Mouse (Mus musculus) mesoderm, embryonic 11.5 days (tissue): ENCODE measurements around the gene Izumo4.

ENCODE experiments used
- DNase-seq: peaks from one replicate; pipeline ENCODE4 v3.0.0-alpha.2; 2012; ENCODE audit warnings: low read depth, low spot score

Gene Izumo4

DNA sequence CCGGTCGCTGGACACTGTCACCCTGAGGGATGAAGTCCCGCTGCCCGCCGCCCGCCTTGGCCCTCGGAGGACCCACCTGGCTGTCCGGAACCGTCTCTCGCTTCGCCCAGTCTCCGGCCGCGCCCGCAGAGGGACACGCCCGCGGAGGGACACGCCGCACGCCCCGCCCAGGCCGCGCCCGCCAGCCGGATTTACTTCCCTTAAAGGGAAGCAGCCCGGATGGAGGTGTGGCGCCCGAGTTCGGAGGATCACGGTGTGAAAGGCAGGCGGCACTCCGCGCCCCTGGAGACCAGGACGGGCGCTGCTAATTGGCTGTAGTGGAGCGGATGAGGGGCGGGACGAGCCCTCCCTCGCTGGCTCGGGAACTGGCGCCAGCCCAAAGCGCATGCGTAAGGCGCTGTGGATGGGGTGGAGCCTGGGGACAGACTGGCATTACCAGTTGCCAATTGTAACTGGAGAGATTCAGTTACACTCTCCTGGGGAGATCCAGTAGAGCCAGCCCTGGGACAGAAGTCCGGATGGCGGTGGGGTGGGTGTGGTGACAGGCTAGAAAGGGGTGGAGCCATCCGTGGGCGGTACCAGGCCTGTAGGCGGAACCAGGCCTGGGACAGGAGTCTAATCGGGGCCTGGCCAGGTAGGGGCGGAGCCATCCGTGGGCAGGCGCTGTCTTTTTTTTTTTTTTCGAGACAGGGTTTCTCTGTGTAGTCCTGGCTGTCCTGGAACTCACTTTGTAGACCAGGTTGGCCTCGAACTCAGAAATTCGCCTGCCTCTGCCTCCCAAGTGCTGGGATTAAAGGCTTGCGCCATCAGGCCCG is at the start of gene Izumo4, which contains the start of gene Mob3a:
Gene Izumo4 (plus strand): TSS at position 464 of the 815 bp plus-strand sequence.
Gene Mob3a (minus strand): TSS at position 257 of the 815 bp plus-strand sequence.
- peak; percentile 100 for DNase-seq

DNA sequence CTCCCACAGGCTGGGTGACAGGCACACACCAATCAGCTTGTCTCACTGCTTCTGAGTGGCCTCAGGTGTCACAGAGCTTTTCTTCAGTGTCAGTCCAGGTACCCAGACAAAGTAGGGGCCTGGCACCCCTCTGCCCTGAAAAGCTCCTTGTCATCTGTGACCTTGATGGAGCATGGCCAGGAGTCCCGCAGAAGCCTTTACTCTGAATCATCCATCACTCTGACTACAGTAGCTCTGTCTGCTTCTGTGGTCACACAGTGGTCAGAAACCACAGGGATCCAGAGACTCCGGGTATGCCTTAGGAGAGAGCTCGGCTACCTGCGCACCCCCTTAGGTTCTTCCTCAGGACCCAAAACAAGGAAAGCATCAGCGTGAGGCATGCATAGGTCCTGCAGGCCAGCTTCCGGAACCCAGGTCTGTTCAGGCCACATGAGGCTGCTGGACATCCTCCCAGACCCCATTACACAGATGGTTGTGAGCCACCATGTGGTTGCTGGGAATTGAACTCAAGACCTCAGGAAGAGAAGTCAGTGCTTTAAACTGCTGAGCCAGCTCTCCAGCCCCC is 48.7 kb upstream of the Izumo4 start:
- DNase-seq, result no peak

DNA sequence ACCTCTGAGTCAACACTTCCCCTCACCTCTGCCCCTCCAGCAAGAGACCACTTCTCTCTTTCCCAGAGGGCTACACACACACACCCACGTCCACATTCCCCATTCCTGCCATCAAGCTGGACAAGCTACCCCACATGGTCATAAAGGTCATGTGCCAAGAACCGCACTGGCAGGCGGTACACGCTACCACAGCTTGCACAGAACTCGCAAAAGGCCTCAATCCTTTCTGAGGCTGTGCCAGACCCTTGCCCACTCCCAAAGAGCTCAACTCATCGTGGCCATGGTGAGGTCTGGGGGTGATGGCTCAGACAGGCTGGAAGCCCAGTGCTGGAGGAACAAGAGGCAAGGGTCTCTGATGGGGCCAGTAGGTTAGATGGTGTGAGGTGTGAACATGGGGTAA is 47.1 kb upstream of the Izumo4 start:
- no peak for DNase-seq

DNA sequence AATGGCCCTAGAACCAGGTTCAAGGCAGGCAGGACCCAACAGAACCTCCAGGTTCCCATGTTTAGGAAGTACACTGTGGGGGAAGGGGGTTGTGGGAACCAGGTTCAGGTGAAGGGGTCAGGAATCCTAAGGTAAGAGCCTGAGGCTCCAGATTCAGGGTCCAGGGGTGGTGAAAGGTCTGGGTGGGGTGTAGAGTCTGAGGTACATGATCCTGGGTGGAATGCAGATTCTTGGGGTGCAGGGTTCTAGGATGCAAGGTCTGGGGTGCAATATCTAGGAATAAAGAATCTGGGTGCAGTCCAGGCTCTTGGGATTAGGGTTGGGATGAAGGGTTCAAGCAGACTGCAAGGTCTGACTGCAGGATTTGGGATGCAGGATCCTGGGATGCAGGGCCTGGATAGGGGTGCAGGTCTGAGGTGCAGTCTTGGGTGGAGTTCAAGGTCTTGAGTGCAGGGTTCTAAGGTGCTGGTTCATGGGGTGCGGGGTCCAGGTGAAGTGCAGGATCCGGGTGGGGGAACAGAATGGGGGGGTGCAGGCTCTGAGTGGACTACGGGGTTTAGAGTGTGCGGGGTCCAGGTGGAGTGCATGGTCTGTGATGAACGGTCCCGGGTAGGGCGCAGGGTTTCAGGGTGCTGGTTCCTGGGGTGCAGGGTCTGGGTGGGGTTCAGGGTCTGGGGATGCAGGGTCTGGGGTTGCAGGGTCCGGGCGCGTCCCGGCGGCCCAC is 46.4 kb upstream of the Izumo4 start:
- no peak for DNase-seq

DNA sequence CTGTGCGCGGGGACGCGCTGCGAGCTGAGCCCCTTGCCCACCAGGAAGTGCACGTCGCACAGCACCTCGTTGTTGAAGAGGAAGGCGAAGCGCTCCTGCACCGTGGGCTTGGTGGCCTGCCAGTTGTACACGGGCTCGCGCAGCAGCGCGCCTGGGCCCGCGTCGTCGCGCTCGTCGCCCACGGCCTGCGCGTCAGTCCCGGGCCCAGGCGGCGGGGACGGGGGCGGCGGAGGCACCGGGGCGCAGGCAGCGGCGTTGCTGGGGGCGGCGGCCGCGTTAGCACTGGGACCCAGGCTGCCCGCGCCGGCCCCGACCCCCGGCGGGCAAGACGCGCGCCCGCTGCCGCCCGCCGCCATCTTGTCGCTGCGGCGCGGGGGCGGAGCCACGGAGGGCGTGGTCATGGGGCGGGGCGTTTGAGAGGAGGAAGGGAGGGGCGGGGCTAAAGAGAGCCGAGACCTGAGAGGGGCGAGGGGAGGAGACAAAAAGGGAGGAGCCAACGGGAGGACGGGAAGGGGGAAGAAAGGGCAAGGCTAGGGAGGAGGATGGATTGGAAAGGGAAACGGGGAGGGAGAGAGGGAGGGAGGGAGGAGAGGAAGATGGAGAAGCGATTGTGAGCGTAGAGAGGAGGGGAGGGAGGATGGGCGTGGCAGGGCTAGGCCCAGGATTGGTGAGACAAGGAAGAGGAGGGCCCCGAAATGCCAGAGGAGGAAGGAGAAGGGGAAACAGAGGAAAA is 45.7 kb upstream of the Izumo4 start:
- DNase-seq, result peak; percentile 99

DNA sequence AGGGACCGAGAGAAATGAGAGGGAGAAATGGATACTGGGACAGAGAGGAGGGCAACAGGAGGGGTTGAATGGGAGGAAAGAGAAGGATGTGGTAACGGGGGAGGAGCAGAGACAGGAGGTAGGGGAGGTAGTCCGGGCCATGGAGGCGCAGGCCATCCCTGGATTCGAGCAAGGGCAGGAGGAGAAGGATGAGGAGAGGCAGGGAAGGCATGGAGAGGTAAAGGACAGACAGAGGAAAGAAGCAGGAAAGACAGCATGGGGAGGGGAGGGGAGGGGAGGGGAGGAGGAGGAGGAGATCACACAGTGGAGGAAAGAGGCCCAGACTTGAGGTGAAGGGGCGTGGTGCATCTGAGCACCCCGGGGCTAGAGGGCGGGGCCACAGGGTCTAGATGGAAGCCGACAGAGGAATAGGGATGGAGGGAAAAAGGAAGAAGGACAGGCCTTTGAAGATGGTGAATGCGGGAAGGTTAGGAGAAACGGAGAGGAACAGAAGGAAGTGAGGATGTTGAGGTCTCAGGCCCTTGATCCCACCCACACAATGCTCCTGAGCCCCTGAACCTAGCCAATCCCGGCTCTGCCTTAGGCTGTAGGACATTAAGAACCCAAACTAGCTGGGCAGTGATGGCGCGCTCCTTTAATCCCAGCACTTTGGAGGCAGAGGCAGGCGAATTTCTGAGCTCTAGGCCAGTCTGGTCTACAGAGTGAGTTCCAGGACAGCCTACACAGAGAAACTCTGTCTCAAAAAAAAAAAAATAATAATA is 44.9 kb upstream of the Izumo4 start, which contains the start of gene Btbd2:
Gene Btbd2 (minus strand): TSS at position 209 of the 761 bp plus-strand sequence.
- no peak for DNase-seq

DNA sequence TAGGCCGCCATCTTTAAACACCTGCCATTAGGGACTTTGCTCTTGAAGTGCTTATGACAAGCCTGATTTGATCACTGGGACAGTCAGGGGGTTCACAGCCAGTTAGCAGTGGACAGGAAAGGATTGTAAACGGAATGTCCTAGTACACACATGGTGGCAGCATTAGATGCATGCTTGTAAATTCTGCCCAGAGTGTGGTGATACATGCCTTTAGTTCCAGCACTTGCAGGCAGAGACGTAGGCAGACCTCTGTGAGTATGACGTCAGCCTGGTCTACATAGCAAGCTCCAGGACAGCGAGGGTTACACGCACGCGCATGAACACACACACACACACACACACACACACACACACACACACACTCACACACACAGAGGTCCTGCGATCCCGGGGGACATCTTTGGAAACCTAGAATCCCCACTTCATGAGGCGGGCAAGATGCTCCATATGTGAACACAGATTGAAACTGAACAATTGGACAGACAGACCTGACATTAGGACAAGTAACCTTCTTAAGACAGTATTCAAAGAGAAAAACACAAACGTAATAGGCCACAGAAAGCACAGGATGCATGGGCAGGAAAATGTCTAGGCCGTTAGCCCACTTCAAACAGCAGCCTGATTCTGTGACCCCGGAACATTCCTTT is 43.7 kb upstream of the Izumo4 start:
- no peak for DNase-seq

DNA sequence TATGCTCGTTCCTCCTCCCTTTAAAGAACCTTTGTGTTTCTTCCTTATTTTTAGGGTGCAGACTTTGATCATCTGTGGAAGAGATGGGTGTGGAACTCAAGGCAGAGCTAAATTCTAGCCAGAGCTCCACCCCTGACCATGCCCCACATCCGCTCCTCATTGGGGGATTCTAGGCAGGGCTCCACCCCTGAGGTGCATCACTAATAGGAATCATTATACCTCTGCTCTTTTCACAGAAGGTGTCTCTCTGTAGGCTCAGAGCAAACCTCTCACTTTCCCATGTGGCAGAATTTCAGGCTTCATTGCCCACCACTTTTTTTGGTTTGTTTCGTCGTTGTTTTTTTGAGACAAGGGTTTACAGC is 43.2 kb upstream of the Izumo4 start:
- DNase-seq, result no peak

DNA sequence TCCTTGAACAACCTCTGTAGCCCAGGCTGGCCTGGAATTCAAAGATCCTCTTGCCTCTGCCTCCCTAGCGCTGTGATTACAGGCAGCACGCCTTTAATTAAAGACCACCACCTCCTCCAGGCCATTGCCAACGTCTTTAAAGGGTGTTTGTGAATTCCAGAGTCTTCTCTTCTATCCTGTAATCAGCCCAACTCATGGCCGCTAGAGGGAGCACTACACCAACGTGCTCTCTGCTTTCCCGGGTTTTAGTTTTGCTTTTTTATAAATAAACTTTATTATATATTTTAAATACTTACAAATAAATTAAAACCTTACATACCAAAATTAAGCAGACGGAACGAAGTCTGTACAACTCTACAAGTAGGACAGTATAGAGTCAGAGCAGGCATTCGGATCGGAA is 42.8 kb upstream of the Izumo4 start:
- peak; percentile 73 for DNase-seq

DNA sequence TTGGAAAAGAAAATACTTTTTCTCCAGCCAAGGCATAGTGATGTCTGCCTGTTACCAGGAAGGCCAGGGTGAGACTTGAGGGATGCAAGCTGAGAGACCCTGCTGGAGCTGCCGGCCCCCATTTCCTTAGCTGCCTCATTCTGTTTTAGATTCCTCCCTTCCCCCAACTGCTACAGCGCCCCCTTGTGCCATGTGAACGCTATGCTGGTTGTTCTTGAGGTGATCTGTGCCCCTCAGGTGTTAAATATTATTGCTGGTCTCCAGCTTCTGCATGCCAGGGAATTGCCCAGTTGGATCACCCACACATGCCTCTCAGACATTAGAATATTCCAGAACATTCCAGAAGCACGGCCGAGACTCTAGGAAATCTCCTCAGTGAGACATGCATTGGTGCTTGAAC is 40.8 kb upstream of the Izumo4 start:
- peak; percentile 62 for DNase-seq

DNA sequence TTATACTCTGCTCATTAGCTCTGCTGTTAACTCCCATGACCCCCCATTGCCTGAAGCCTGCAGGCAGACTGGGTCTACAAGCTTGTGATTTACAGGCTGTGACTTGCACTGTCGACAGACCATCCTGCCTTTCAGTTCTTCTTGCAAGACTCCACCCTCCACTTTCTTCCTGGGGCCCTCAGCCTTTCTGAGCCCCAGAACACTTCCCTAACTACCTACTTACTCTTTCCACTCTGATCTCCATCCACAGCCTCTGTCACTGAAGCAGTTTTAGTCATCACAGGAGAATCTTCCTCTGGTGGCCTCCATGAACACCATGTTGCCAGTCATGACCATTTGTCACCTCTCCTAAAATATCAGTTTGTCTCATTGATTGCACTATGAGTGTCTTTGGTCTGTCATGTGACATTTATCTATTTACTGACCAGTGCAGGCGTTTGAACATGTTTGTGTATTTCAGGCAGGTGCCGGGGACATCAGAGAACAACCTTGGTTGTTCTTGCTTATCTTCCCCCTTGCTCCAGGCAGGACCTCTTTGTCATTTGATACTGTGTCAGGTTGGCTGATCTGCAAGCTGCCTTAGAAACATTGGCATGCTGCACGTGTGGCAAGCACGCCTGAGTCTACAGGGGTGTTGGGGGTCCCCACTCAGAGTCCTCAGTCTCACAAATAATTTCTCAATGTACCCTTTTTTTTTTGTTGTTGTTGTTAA is 38.3 kb upstream of the Izumo4 start:
- no peak for DNase-seq

DNA sequence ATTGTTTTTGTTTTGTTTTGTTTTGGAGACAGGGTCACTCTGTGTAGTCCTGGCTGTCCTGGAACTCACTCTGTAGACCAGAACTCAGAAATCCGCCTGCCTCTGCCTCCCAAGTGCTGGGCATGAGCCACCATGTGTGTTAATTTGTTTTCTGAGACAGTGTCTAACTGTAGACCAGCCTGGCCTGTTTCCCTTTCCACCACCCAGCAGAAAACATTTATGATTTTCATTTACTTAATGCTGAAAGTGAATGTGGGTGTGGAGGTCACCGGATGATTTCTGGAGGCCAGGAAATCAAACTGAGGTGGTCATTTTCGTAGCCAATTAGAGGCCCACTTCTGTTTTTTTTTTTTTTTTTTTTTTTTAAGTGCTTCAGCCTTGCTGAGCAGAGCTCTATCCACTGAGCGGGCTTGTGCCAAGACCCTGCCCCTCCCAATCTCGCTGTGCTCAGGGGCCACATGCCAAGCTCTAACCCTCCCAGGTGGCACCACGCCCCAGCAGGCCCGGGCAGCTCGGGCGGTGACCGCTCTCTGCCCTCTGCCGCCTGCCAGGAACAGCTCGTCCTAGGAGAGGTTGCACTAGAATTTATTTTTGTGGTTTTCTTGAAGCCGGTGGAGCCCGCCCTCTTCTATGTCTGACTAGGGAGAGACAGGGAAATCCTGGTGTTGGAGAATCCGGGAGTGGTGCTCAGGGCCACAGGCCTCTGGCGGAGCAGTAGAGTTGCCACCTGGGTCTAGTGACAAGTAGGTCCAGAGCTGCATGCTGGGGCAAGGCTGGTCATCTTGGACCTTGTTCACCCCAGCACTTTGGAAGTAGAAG is 37.6 kb upstream of the Izumo4 start:
- no peak for DNase-seq

DNA sequence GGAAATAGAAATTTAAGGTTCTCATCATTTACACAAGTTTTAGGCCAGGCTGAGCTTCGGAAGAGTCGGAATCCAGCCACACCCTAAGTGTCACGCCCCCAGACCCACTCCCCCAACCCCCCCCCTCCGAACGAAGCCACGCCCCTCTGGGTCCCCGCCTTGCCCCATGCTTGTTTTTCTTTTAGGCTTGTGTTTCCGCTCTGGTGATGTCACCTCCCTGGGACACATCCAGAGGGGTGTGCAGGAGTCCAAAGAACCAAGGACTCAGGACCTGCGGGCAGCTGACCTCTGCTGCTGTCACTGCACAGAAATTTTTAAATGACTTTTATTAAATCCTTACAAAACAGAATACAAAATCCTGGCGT is 37.0 kb upstream of the Izumo4 start:
- no peak for DNase-seq

DNA sequence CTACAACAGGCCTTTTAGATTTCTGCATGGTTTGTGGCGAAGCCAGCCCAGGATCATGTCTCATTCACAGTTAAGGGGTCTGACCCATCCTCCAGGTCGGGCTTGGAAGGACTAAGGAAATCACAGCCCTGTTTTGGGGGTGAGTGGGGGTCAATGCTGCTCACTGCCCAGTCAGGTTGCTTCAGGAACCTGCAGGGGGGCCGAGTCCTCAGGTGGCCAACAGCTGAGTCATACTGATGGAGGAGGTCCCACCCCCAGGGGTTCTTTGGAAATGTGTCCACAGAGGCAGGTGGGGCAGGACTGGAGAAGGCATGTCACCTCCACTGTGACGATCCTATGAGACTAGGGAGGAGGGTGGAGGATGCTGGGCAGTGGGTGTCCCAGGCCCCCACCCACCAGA is 36.5 kb upstream of the Izumo4 start:
- DNase-seq, result no peak

DNA sequence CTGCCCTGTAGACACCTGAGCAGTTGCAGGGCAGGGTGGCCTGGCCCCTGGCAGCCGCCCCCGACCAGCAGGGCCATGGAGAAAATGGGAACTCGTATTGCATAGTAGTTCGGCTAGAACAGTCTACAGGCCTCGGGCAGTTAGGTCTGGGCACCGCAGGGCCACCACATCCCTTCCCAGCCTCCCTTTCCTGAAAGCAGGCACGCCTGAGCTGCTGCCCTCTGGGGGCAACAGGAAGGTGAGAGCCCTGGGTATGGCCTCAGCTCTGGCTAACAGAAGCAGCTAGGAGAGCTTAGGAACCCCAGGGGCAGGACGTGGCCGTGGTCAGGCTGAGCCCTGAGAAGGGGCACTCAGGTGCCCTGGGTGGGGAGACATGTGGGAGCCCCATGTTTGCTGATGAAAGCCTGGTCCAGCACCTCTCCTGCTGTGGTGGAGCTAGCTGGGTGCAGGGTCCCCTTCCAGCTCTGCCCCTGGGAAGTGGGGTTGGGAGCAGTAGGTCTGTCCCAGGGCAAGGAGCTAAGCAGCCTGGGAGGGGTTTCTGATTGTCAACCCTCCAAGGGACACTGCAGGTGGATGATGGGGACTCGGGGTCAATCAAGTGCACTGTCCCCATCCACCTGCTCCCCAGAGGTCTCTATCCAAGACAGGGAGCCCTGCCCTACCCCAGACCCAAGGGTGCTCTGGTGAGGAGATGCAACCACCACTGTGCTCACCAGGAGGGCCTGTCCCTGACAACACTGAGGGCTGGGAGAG is 35.8 kb upstream of the Izumo4 start:
- DNase-seq, result no peak

DNA sequence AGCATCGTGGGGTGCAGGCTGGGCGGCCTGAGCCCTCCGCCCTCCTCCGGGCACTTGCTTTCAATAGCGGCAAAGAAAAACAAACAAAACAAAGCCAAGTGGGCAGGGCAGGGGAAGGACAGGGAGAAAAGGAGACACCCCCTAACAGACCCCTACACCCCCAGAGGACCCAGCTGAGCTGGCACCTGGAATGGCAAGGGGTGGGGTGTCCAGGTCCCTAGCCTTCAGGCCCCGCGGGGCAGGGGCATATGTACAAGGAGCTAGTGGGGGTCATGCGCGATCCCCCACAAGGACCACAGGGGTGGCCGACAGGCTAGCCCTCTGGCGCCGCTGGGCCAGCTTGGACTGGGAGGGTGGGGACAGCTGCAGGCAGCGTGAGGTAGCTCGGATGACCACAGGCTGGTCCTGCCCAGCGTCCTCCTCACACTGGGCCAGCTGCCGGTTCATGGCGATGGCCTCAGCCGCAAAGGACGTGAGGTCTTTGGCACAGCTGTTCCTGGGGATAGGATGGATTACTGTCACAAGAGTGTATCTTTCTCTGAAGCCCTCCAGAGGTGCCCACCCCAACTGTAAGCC is 35.1 kb upstream of the Izumo4 start:
- DNase-seq, result no peak

DNA sequence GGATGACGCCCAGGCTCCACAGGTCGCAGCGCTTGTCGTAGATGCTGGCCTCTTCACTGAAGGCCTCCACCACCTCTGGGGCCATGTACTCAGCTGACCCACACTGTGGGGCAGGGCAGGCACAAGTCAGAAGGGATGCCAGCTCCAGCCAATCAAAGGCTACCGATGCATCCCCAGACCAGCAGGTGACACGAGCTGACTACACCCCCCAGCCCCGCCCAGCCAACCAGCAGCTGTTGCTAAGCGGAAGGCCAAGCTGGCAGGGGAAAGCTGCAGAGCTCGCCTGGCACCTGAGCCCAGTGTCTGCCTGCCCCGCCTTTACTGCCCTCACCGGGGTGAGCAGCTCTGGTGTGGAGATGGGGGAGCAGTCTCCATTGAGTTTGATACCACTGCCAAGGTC is 33.4 kb upstream of the Izumo4 start:
- DNase-seq, result no peak

DNA sequence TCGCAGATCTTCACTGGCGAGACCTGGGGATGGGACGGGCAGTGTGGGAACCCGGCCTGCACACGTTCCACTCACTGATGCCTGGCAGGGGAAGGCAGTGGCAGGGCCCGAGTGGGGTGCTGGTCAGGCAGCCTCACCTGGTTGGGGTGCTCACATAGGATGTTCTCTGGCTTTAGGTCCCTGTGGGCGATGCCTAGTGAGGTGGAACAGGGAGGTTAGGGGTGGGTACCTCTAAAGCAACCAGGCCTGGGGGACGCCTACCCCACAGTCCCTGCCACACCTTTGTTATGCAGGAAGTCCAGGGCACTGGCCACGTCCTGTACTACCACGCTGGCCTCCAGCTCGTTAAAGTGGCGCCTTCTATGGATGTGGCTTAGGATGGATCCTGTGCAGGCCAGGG is 33.0 kb upstream of the Izumo4 start:
- DNase-seq, result no peak
